Mouse (Mus musculus): ENCODE measurements around the gene Itpkb. TPM values are rescaled to one million over a fixed set of nuclear protein-coding genes. Genes with fewer than 3 reads are reported as not detected.

Gene Itpkb
- polyA plus RNA-seq, 1 experiment from 2014 or later = 7.7 TPM

- H3K27ac ChIP-seq (ENCODE audit: low read depth, low read length) = peak overlapping the region; percentile 17; the same call in 1 of the 2 replicates
- no peak overlapping the region for H3K4me3 ChIP-seq (ENCODE audit: low read length)
- no peak overlapping the region for H3K9ac ChIP-seq (ENCODE audit: low read depth, low read length)
- no peak for ATAC-seq (ENCODE audit: low FRiP score, low TSS enrichment)
- H3K4me1 ChIP-seq (ENCODE audit: control insufficient read depth, insufficient read depth, low read length) = peaks cover 39% of the 10 kb centered on the region
- no peaks in the 10 kb centered on the region for H3K27me3 ChIP-seq (ENCODE audit: control insufficient read depth, insufficient read depth, low read length)
- WGBS = 68% methylated on average over 4 of the region's 4 CpGs
- no peaks in the 10 kb centered on the region for H3K9me3 ChIP-seq (ENCODE audit: control insufficient read depth, low read length)
- no peak overlapping the region for H3K4me2 ChIP-seq (replicated peaks; ENCODE audit: low read depth, low read length)
- no peaks in the 10 kb centered on the region for H3K36me3 ChIP-seq (ENCODE audit: control insufficient read depth, insufficient read depth, low read length)
These were observed 70.6 kb downstream of the Itpkb start for GRCm38 (mm10) chr1:180400691-180401455.

GRCm38 (mm10) chr1:180401725-180402124, 71.4 kb downstream of the Itpkb start:
- H3K4me3 ChIP-seq (ENCODE audit: low read length) = no peak overlapping the region
- H3K9ac ChIP-seq (ENCODE audit: low read depth, low read length) = no peak overlapping the region
- no peaks in the 10 kb centered on the region for H3K36me3 ChIP-seq (ENCODE audit: control insufficient read depth, insufficient read depth, low read length)
- H3K9me3 ChIP-seq (ENCODE audit: control insufficient read depth, low read length) = no peaks in the 10 kb centered on the region
- no peak for ATAC-seq (ENCODE audit: low FRiP score, low TSS enrichment)
- WGBS = 88% methylated on average over 6 of the region's 6 CpGs
- no peaks in the 10 kb centered on the region for H3K27me3 ChIP-seq (ENCODE audit: control insufficient read depth, insufficient read depth, low read length)
- peak overlapping the region; percentile 14; the same call in 1 of the 2 replicates for H3K27ac ChIP-seq (ENCODE audit: low read depth, low read length)
- no peak overlapping the region for H3K4me2 ChIP-seq (replicated peaks; ENCODE audit: low read depth, low read length)
- peaks cover 44% of the 10 kb centered on the region for H3K4me1 ChIP-seq (ENCODE audit: control insufficient read depth, insufficient read depth, low read length)

GRCm38 (mm10) chr1:180402481-180403081, 72.3 kb downstream of the Itpkb start:
- H3K4me2 ChIP-seq (replicated peaks; ENCODE audit: low read depth, low read length) = no peak overlapping the region
- no peaks in the 10 kb centered on the region for H3K9me3 ChIP-seq (ENCODE audit: control insufficient read depth, low read length)
- H3K4me1 ChIP-seq (ENCODE audit: control insufficient read depth, insufficient read depth, low read length) = peaks cover 48% of the 10 kb centered on the region
- H3K27ac ChIP-seq (ENCODE audit: low read depth, low read length) = peak overlapping the region; percentile 88
- no peak for ATAC-seq (ENCODE audit: low FRiP score, low TSS enrichment)
- no peaks in the 10 kb centered on the region for H3K36me3 ChIP-seq (ENCODE audit: control insufficient read depth, insufficient read depth, low read length)
- 82% methylated on average over 11 of the region's 11 CpGs for WGBS
- no peak overlapping the region for H3K4me3 ChIP-seq (ENCODE audit: low read length)
- H3K27me3 ChIP-seq (ENCODE audit: control insufficient read depth, insufficient read depth, low read length) = no peaks in the 10 kb centered on the region
- no peak overlapping the region for H3K9ac ChIP-seq (ENCODE audit: low read depth, low read length)

- ATAC-seq (ENCODE audit: low FRiP score, low TSS enrichment) = no peak
- no peaks in the 10 kb centered on the region for H3K27me3 ChIP-seq (ENCODE audit: control insufficient read depth, insufficient read depth, low read length)
- no peaks in the 10 kb centered on the region for H3K9me3 ChIP-seq (ENCODE audit: control insufficient read depth, low read length)
- peak overlapping the region; percentile 88 for H3K27ac ChIP-seq (ENCODE audit: low read depth, low read length)
- no peak overlapping the region for H3K4me2 ChIP-seq (replicated peaks; ENCODE audit: low read depth, low read length)
- no peak overlapping the region for H3K4me3 ChIP-seq (ENCODE audit: low read length)
- 90% methylated on average over 8 of the region's 8 CpGs for WGBS
- no peak overlapping the region; the same call in 1 of the 2 replicates for H3K9ac ChIP-seq (ENCODE audit: low read depth, low read length)
- H3K36me3 ChIP-seq (ENCODE audit: control insufficient read depth, insufficient read depth, low read length) = no peaks in the 10 kb centered on the region
- H3K4me1 ChIP-seq (ENCODE audit: control insufficient read depth, insufficient read depth, low read length) = peaks cover 51% of the 10 kb centered on the region
These were observed 73.0 kb downstream of the Itpkb start for GRCm38 (mm10) chr1:180403357-180403693.

GRCm38 (mm10) chr1:180403694-180404606, 73.7 kb downstream of the Itpkb start:
- no peaks in the 10 kb centered on the region for H3K27me3 ChIP-seq (ENCODE audit: control insufficient read depth, insufficient read depth, low read length)
- no peaks in the 10 kb centered on the region for H3K9me3 ChIP-seq (ENCODE audit: control insufficient read depth, low read length)
- H3K4me3 ChIP-seq (ENCODE audit: low read length) = no peak overlapping the region
- 58% methylated on average over 32 of the region's 32 CpGs for WGBS
- no peak overlapping the region for H3K4me2 ChIP-seq (replicated peaks; ENCODE audit: low read depth, low read length)
- ATAC-seq (ENCODE audit: low FRiP score, low TSS enrichment) = no peak
- no peak overlapping the region; the same call in 1 of the 2 replicates for H3K9ac ChIP-seq (ENCODE audit: low read depth, low read length)
- H3K36me3 ChIP-seq (ENCODE audit: control insufficient read depth, insufficient read depth, low read length) = no peaks in the 10 kb centered on the region
- H3K27ac ChIP-seq (ENCODE audit: low read depth, low read length) = peak overlapping the region; percentile 88
- H3K4me1 ChIP-seq (ENCODE audit: control insufficient read depth, insufficient read depth, low read length) = peaks cover 58% of the 10 kb centered on the region

- 87% methylated on average over 3 of the region's 3 CpGs for WGBS
- Histone ChIP-seq H3K4me1 (ENCODE audit: control insufficient read depth, insufficient read depth, low read length) (peaks cover 65% of the 10 kb centered on the region), H3K27me3 (ENCODE audit: control insufficient read depth, insufficient read depth, low read length) (no peaks in the 10 kb centered on the region), H3K27ac (ENCODE audit: low read depth, low read length) (peak overlapping the region; percentile 88; the same call in 1 of the 2 replicates), H3K4me2 (replicated peaks; ENCODE audit: low read depth, low read length) (no peak overlapping the region), H3K9ac (ENCODE audit: low read depth, low read length) (no peak overlapping the region), H3K4me3 (ENCODE audit: low read length) (no peak overlapping the region), H3K36me3 (ENCODE audit: control insufficient read depth, insufficient read depth, low read length) (no peaks in the 10 kb centered on the region), H3K9me3 (ENCODE audit: control insufficient read depth, low read length) (no peaks in the 10 kb centered on the region)
- ATAC-seq (ENCODE audit: low FRiP score, low TSS enrichment) = no peak
These were observed 74.4 kb downstream of the Itpkb start for GRCm38 (mm10) chr1:180404706-180405105.

GRCm38 (mm10) chr1:180405576-180406335, 75.5 kb downstream of the Itpkb start:
- Histone ChIP-seq H3K9ac (ENCODE audit: low read depth, low read length) (no peak overlapping the region), H3K27me3 (ENCODE audit: control insufficient read depth, insufficient read depth, low read length) (no peaks in the 10 kb centered on the region), H3K4me3 (ENCODE audit: low read length) (no peak overlapping the region), H3K4me2 (replicated peaks; ENCODE audit: low read depth, low read length) (no peak overlapping the region), H3K36me3 (ENCODE audit: control insufficient read depth, insufficient read depth, low read length) (no peaks in the 10 kb centered on the region), H3K27ac (ENCODE audit: low read depth, low read length) (peak overlapping the region; percentile 88; the same call in 1 of the 2 replicates), H3K9me3 (ENCODE audit: control insufficient read depth, low read length) (no peaks in the 10 kb centered on the region), H3K4me1 (ENCODE audit: control insufficient read depth, insufficient read depth, low read length) (peaks cover 67% of the 10 kb centered on the region)
- WGBS = 83% methylated on average over 9 of the region's 9 CpGs
- no peak for ATAC-seq (ENCODE audit: low FRiP score, low TSS enrichment)

GRCm38 (mm10) chr1:180406336-180407035, 76.2 kb downstream of the Itpkb start:
- WGBS = 69% methylated on average over 11 of the region's 11 CpGs
- Histone ChIP-seq H3K9me3 (ENCODE audit: control insufficient read depth, low read length) (no peaks in the 10 kb centered on the region), H3K4me2 (replicated peaks; ENCODE audit: low read depth, low read length) (no peak overlapping the region; the same call in 1 of the 2 replicates), H3K27me3 (ENCODE audit: control insufficient read depth, insufficient read depth, low read length) (no peaks in the 10 kb centered on the region), H3K36me3 (ENCODE audit: control insufficient read depth, insufficient read depth, low read length) (no peaks in the 10 kb centered on the region), H3K9ac (ENCODE audit: low read depth, low read length) (0 out of 2 replicates have a peak overlapping the region, but pooled peaks have one; percentile 7), H3K4me1 (ENCODE audit: control insufficient read depth, insufficient read depth, low read length) (peaks cover 63% of the 10 kb centered on the region), H3K27ac (ENCODE audit: low read depth, low read length) (no peak overlapping the region; the same call in 1 of the 2 replicates), H3K4me3 (ENCODE audit: low read length) (no peak overlapping the region)
- no peak for ATAC-seq (ENCODE audit: low FRiP score, low TSS enrichment)
